Comparison of ENCODE assay signal across 20 mouse cellular contexts in the genomic region with DNA sequence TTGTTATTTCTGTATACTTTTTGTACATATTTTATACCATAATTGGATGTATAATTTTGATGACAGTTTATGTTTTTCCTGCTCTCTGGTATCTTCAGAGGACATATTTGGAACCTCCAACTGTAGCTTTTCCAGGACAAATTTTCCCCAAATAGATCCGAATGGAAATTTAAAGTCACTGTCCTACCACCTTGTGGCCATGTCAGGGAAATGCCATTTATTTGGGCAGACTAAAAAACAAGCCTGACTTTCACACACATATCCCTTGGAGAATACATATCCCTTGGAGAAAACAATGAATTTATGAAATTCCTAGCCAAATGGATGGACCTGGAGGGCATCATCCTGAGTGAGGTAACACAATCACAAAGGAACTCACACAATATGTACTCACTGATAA. TPM values are rescaled to one million over a fixed set of nuclear protein-coding genes. Genes with fewer than 3 reads are reported as not detected.
DNase-seq lines count a peak whose midpoint lies in the region; ATAC-seq and TF ChIP-seq lines count a peak whose summit lies in the region.
"Had no signal": no experiment of that assay in that cellular context is flagged by ENCODE, and none has a peak within 500 bp of the region (broad histone marks: within the 10 kb centered on the region; RNA-seq: fewer than 3 reads in every experiment).

No protein-coding gene starts in this region.

- H3K9me3 ChIP-seq in heart, postnatal 0 days (replicated peaks; ENCODE audit: control insufficient read depth, low read length) = no peaks in the 10 kb centered on the region
- no peaks in the 10 kb centered on the region for H3K9me3 ChIP-seq in lung, postnatal 0 days (ENCODE audit: low read length)
- H3K9me3 ChIP-seq in stomach, postnatal 0 days (ENCODE audit: control insufficient read depth, low read length) = no peaks in the 10 kb centered on the region
- H3K9me3 ChIP-seq: heart, embryonic 13.5 days; liver, embryonic 13.5 days; midbrain, embryonic 12.5 days had no signal

- no peaks in the 10 kb centered on the region for H3K36me3 ChIP-seq in heart, postnatal 0 days (replicated peaks; ENCODE audit: control insufficient read depth, insufficient read depth, low read length)
- H3K36me3 ChIP-seq in lung, postnatal 0 days (ENCODE audit: insufficient read depth, low read length) = no peaks in the 10 kb centered on the region
- H3K36me3 ChIP-seq in stomach, postnatal 0 days (ENCODE audit: control insufficient read depth, insufficient read depth, low read length) = no peaks in the 10 kb centered on the region
- H3K36me3 ChIP-seq: heart, embryonic 13.5 days; hindbrain, embryonic 10.5 days; liver, embryonic 13.5 days; midbrain, embryonic 12.5 days had no signal

- no peak overlapping the region for H3K27ac ChIP-seq in heart, postnatal 0 days (ENCODE audit: low read depth)
- no peak overlapping the region for H3K27ac ChIP-seq in lung, postnatal 0 days (ENCODE audit: low read length)
- no peak overlapping the region for H3K27ac ChIP-seq in stomach, postnatal 0 days (replicated peaks)
- H3K27ac ChIP-seq: heart, embryonic 13.5 days; hindbrain, embryonic 10.5 days; liver, embryonic 13.5 days; midbrain, embryonic 12.5 days had no signal

- intact Hi-C loops in heart, postnatal 14 days (cut with DNase I) = no loop called here

- no peak overlapping the region for H3K4me3 ChIP-seq in heart, postnatal 0 days (ENCODE audit: low read depth, low read length)
- H3K4me3 ChIP-seq in lung, postnatal 0 days (ENCODE audit: low read depth, low read length) = no peak overlapping the region
- no peak overlapping the region for H3K4me3 ChIP-seq in stomach, postnatal 0 days (ENCODE audit: low read depth, low read length)
- H3K4me3 ChIP-seq: heart, embryonic 13.5 days; hindbrain, embryonic 10.5 days; liver, embryonic 13.5 days; midbrain, embryonic 12.5 days had no signal

- no peak for ATAC-seq in heart, postnatal 0 days (ENCODE audit: insufficient read depth, low read depth)
- no peak for ATAC-seq in lung, postnatal 0 days
- ATAC-seq in stomach, postnatal 0 days (ENCODE audit: low FRiP score, low TSS enrichment) = no peak

- no peak for DNase-seq in heart, postnatal 0 days (ENCODE audit: low spot score)
- DNase-seq in heart, postnatal 14 days = no peak
- no peak for DNase-seq in lung, postnatal 0 days (ENCODE audit: low spot score)
- DNase-seq in lung, adult 18-20 months = no peak
- peak; percentile 22 for DNase-seq in NIH3T3 (ENCODE audit: low read depth)
- DNase-seq in stomach, postnatal 0 days (ENCODE audit: low spot score) = no peak
- DNase-seq in adrenal gland, adult 18-20 months (ENCODE audit: low spot score in 2 of 2) = no peak
- DNase-seq: adrenal gland, adult 8-10 months; cerebellum, adult 8-10 months; gastrocnemius, postnatal 36 days; kidney, adult 11 months; kidney, postnatal 25 days; left cerebral cortex, postnatal 4 days; liver, embryonic 13.5 days; lung, postnatal 4 days; right cerebral cortex, postnatal 14 days had no signal

- no peak for TF ChIP-seq EP300 in heart, postnatal 0 days (IDR thresholded peaks at IDR 0.05; ENCODE audit: low read depth)
- no peak for TF ChIP-seq EP300 in lung, postnatal 0 days (IDR thresholded peaks at IDR 0.05)
- TF ChIP-seq EP300 in stomach, postnatal 0 days (optimal IDR thresholded peaks at IDR 0.05) = no peak

- no peak overlapping the region for H3K9ac ChIP-seq in heart, postnatal 0 days (replicated peaks; ENCODE audit: low read depth, low read length)
- no peak overlapping the region for H3K9ac ChIP-seq in lung, postnatal 0 days (replicated peaks; ENCODE audit: low read depth)
- H3K9ac ChIP-seq in stomach, postnatal 0 days (ENCODE audit: low read length) = no peak overlapping the region
- H3K9ac ChIP-seq: heart, embryonic 13.5 days; liver, embryonic 13.5 days; midbrain, embryonic 12.5 days had no signal

- WGBS in heart, postnatal 0 days = 33% methylated on average over 1 of the region's 1 CpGs
- WGBS in lung, postnatal 0 days = 29% methylated on average over 1 of the region's 1 CpGs
- 37% methylated on average over 1 of the region's 1 CpGs for WGBS in stomach, postnatal 0 days

- H3K27me3 ChIP-seq in heart, postnatal 0 days (ENCODE audit: control insufficient read depth, insufficient read depth, low read length) = no peaks in the 10 kb centered on the region
- H3K27me3 ChIP-seq in lung, postnatal 0 days (replicated peaks; ENCODE audit: insufficient read depth, low read length) = no peaks in the 10 kb centered on the region
- no peaks in the 10 kb centered on the region for H3K27me3 ChIP-seq in stomach, postnatal 0 days (ENCODE audit: control insufficient read depth, insufficient read depth, low read length)
- H3K27me3 ChIP-seq: heart, embryonic 13.5 days; liver, embryonic 13.5 days; midbrain, embryonic 12.5 days had no signal

- TF ChIP-seq CTCF in heart, postnatal 0 days (IDR thresholded peaks at IDR 0.05; ENCODE audit: low read depth) = peak; percentile 16; the same call in 1 of the 2 replicates
- peak; percentile 40 for TF ChIP-seq CTCF in lung, postnatal 0 days (IDR thresholded peaks at IDR 0.05)
- peak; percentile 48 for TF ChIP-seq CTCF in stomach, postnatal 0 days (IDR thresholded peaks at IDR 0.05; ENCODE audit: low read depth)

- H3K4me2 ChIP-seq in heart, postnatal 0 days (ENCODE audit: low read depth, low read length) = no peak overlapping the region
- H3K4me2 ChIP-seq in lung, postnatal 0 days (replicated peaks; ENCODE audit: low read depth, low read length) = no peak overlapping the region
- H3K4me2 ChIP-seq in stomach, postnatal 0 days (replicated peaks; ENCODE audit: low read depth) = no peak overlapping the region
- H3K4me2 ChIP-seq: heart, embryonic 13.5 days; liver, embryonic 13.5 days; midbrain, embryonic 12.5 days had no signal

- no peaks in the 10 kb centered on the region for H3K4me1 ChIP-seq in heart, postnatal 0 days (ENCODE audit: control insufficient read depth, insufficient read depth)
- H3K4me1 ChIP-seq in lung, postnatal 0 days (ENCODE audit: insufficient read depth, low read depth, low read length) = no peaks in the 10 kb centered on the region
- H3K4me1 ChIP-seq in stomach, postnatal 0 days (replicated peaks; ENCODE audit: control insufficient read depth, insufficient read depth) = no peaks in the 10 kb centered on the region
- H3K4me1 ChIP-seq: heart, embryonic 13.5 days; hindbrain, embryonic 10.5 days; liver, embryonic 13.5 days; midbrain, embryonic 12.5 days had no signal

RNA-seq across cellular contexts. Expression of gene Tshb, which starts 59.9 kb away (rescaled TPM):
- not detected in 2 replicates for total RNA-seq in heart, postnatal 0 days (2014; rRNA removed; ENCODE audit: low replicate concordance)
- 0.16 TPM in 1 of 2 replicates, not detected in the other for polyA plus RNA-seq in heart, postnatal 0 days (2015; fragmentation: Nextera tagmentation; extraction: Ambion mirVana)
- not detected for total RNA-seq in heart, postnatal 14 days (2021)
- 8.8 and 9.0 TPM in 2 replicates for polyA plus RNA-seq in lung, postnatal 0 days (2015; fragmentation: Nextera tagmentation; extraction: Ambion mirVana)
- polyA plus RNA-seq in stomach, postnatal 0 days (2015; fragmentation: Nextera tagmentation; extraction: Ambion mirVana) = 0.15 and 0.30 TPM in 2 replicates
- total RNA-seq in adrenal gland, adult 18-20 months (2021) = not detected
- total RNA-seq: adrenal gland, adult 8-10 months; gastrocnemius, postnatal 36 days; layer of hippocampus, postnatal 14 days; left cerebral cortex, postnatal 4 days had no signal
- polyA plus RNA-seq: hindbrain, embryonic 10.5 days; midbrain, embryonic 12.5 days had no signal
